Mouse (Mus musculus) brain, embryonic 14.5 days (tissue): Measurements from ENCODE around the gene 4930524N10Rik. TPM values are rescaled to one million over a fixed set of nuclear protein-coding genes. Genes with fewer than 3 reads are reported as not detected.

Experiments
- DNase-seq: peaks from one replicate; pipeline ENCODE4 v3.0.0-alpha.2; 2011; ENCODE audit warnings: low read depth
- CTCF ChIP-seq: fragments of 200-500 bp; IDR thresholded peaks from 2 replicates; pipeline ENCODE4 v1.5.1; 2012; ENCODE audit warnings: inconsistent platforms, mild to moderate bottlenecking, moderate library complexity, borderline replicate concordance; ENCODE audit not compliant: insufficient read depth, insufficient read length; ENCODE audit errors: extremely low read depth
- POLR2A ChIP-seq: fragments of 200-500 bp; IDR thresholded peaks from 2 replicates; pipeline ENCODE4 v1.6.1; 2012; ENCODE audit warnings: mild to moderate bottlenecking, inconsistent platforms, borderline replicate concordance; ENCODE audit not compliant: poor library complexity, insufficient read depth, insufficient read length, severe bottlenecking; ENCODE audit errors: extremely low read depth
- polyA plus RNA-seq: library from polyadenylated mRNA; depleted of rRNA; stranded (reverse); fragments of >200 nt; gene quantifications from 2 replicates; pipeline ENCODE4 v1.2.3, GENCODE M21; 2012; rRNA removed

Gene 4930524N10Rik
- polyA plus RNA-seq = not detected in 2 replicates

GRCm38 (mm10) chrX:154343292-154343691, at the start of gene 4930524N10Rik:
Gene 4930524N10Rik, minus strand, starts transcription at chrX:154343392.
- no peak for DNase-seq
- TF ChIP-seq POLR2A (no peak), CTCF (no peak)

- TF ChIP-seq POLR2A (no peak), CTCF (no peak)
Observed at GRCm38 (mm10) chrX:154350042-154350441, 6.8 kb upstream of the 4930524N10Rik start.

GRCm38 (mm10) chrX:154349302-154350041, 6.3 kb upstream of the 4930524N10Rik start:
- TF ChIP-seq CTCF = no peak
- TF ChIP-seq POLR2A = no peak
- no peak for DNase-seq

More at GRCm38 (mm10) chrX:154350042-154350441, 6.8 kb upstream of the 4930524N10Rik start:
- no peak for DNase-seq

GRCm38 (mm10) chrX:154347933-154348332, 4.7 kb upstream of the 4930524N10Rik start:
- TF ChIP-seq CTCF = no peak
- TF ChIP-seq POLR2A = no peak
- DNase-seq = no peak

Other genes starting within 250 kb of the 4930524N10Rik start
- gene Gm15140, start 222.7 kb downstream of the 4930524N10Rik start, polyA plus RNA-seq = not detected in 2 replicates
- not detected in 2 replicates for gene Samt4, start 138.6 kb upstream of the 4930524N10Rik start, polyA plus RNA-seq
- gene Samt2, start 236.0 kb upstream of the 4930524N10Rik start, polyA plus RNA-seq = not detected in 2 replicates